Mouse (Mus musculus): Measurements from ENCODE around the gene Spint2.

- TF ChIP-seq CTCF (IDR thresholded peaks at IDR 0.05; ENCODE audit: extremely low read depth, insufficient read depth, low read length) (no peak), POLR2A (IDR thresholded peaks at IDR 0.05; ENCODE audit: extremely low read depth, insufficient read depth, low read length) (no peak)
Observed at GRCm38 (mm10) chr7:29294111-29294761, 12.5 kb upstream of the Spint2 start.

Measured in cortical plate, adult 2 months (tissue).